Mouse (Mus musculus) C2C12 (cell line): ENCODE measurements at regions not wholly inside any gene's neighbourhood (a gene's known extent, or its start where the extent isn't known, plus 50 kb on each side); places are given as distances from the start of the nearest gene placed in this dataset.

ENCODE experiments used
- H3K27me3 ChIP-seq: one replicate; pipeline ENCODE4 v1.6.1; 2011; ENCODE audit not compliant: control insufficient read depth, insufficient read depth, insufficient read length
- H3K36me3 ChIP-seq: one replicate; pipeline ENCODE4 v1.6.1; 2011; ENCODE audit not compliant: control insufficient read depth, insufficient read depth
- H3K4me3 ChIP-seq: one replicate; pipeline ENCODE4 v1.5.1; 2011; ENCODE audit warnings: mild to moderate bottlenecking, control low read depth; ENCODE audit not compliant: poor library complexity, insufficient read depth, severe bottlenecking
- H3K79me2 ChIP-seq: one replicate; pipeline ENCODE4 v1.6.1; 2011; ENCODE audit not compliant: control insufficient read depth, insufficient read depth
- H3K79me3 ChIP-seq: one replicate; pipeline ENCODE4 v1.6.1; 2011; ENCODE audit warnings: low read depth, control low read depth
- H3ac ChIP-seq: one replicate; pipeline ENCODE3; 2011; ENCODE audit warnings: low read depth; ENCODE audit not compliant: control insufficient read depth, insufficient read length
- CEBPB ChIP-seq: IDR thresholded peaks from one replicate; pipeline ENCODE4 v1.6.1; 2011; ENCODE audit warnings: low read depth, mild to moderate bottlenecking, control low read depth, moderate library complexity
- CTCF ChIP-seq: IDR thresholded peaks from one replicate; pipeline ENCODE4 v1.5.1; 2011; ENCODE audit not compliant: control insufficient read depth, insufficient read depth, insufficient read length
- FOSL1 ChIP-seq: IDR thresholded peaks from one replicate; pipeline ENCODE4 v1.8.0; 2011; ENCODE audit warnings: mild to moderate bottlenecking, low read length; ENCODE audit not compliant: poor library complexity, insufficient read depth, severe bottlenecking
- MAX ChIP-seq: IDR thresholded peaks from one replicate; pipeline ENCODE4 v1.6.1; 2011; ENCODE audit warnings: mild to moderate bottlenecking, control low read depth
- MYOD1 ChIP-seq: IDR thresholded peaks from one replicate; pipeline ENCODE4 v1.6.1; 2011; ENCODE audit warnings: low read depth; ENCODE audit not compliant: control insufficient read depth, insufficient read length
- MYOG ChIP-seq: IDR thresholded peaks from one replicate; pipeline ENCODE4 v1.6.1; 2011; ENCODE audit not compliant: control insufficient read depth, insufficient read length; ENCODE audit errors: extremely low read depth
- USF1 ChIP-seq: IDR thresholded peaks from one replicate; pipeline ENCODE4 v1.6.1; 2011; ENCODE audit warnings: low read depth, mild to moderate bottlenecking, control low read depth, moderate library complexity

DNA sequence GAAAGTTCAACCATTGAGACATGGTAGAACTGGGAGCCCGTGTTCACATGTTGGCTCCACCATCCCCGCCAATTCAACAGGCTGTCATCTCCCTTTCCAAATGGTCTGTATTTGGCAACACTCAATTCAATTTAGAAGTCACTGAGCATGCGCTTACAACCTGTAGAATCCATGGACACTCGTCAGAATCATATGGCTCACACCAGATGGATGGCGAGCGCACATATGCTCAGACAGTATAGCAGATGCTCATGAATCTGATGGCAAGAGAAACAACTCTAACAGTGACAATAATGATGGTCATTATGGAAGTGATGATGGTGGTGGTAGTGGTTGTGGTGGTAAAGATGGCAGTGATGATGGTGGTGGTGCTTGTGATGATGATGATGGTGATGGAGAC is 148.9 kb upstream of the Zdhhc25 start:
- no peaks in the 10 kb centered on the region for H3K36me3 ChIP-seq
- H3K79me3 ChIP-seq = no peaks in the 10 kb centered on the region
- H3K79me2 ChIP-seq = no peaks in the 10 kb centered on the region
- TF ChIP-seq MYOD1 (no peak), CEBPB (no peak), MYOG (no peak), USF1 (no peak), FOSL1 (no peak), CTCF (no peak), MAX (no peak)
- H3K4me3 ChIP-seq = no peak overlapping the region
- no peak overlapping the region for H3ac ChIP-seq
- H3K27me3 ChIP-seq = no peaks in the 10 kb centered on the region

DNA sequence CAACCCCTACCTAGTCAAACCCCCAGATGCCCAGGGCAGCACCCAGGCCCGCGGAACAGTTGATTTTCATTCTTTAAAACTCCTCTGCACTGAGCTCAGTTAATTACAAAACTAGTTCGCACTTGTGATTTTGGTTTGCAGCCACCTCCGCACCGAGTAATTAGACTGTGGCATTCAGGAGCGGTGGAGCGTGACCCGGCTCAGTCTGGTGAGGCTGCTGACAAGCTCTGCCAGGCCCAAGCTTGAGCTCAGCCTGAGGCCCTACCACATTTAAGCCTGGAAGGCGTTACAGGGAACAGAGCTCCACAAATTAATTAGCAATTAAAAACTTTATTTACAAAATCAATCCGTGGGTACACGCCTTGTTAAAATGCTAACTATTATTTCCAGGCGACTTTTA is 132.0 kb upstream of the Zdhhc25 start:
- Histone ChIP-seq H3K4me3 (no peak overlapping the region), H3ac (no peak overlapping the region), H3K27me3 (no peaks in the 10 kb centered on the region), H3K79me2 (no peaks in the 10 kb centered on the region), H3K36me3 (no peaks in the 10 kb centered on the region), H3K79me3 (no peaks in the 10 kb centered on the region)
- no peak for TF ChIP-seq CEBPB
- no peak for TF ChIP-seq FOSL1
- TF ChIP-seq MYOD1 = no peak
- no peak for TF ChIP-seq USF1
- TF ChIP-seq MYOG = no peak
- TF ChIP-seq MAX = no peak
- TF ChIP-seq CTCF = no peak

DNA sequence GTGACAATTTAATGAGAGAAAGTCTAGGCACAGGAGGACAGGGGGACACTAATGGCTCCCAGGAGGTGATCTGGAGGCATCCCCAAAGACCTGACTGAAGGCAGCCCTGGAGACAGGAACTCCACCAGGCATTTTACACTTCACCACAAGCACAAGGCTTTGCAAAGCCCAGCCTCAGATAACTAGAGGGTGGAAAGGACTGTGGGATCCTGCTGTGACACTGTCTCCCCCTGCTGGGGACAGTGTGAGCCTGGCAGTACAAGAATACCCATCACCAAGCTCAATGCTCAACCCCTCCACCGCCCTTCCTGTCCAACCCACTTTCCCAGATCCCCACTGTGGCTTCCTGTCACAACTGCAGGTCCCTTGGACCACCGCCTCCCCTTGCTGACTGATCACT is 131.3 kb upstream of the Zdhhc25 start:
- no peak for TF ChIP-seq CTCF
- H3K27me3 ChIP-seq = no peaks in the 10 kb centered on the region
- H3K4me3 ChIP-seq = no peak overlapping the region
- H3ac ChIP-seq = no peak overlapping the region
- no peaks in the 10 kb centered on the region for H3K79me3 ChIP-seq
- no peaks in the 10 kb centered on the region for H3K79me2 ChIP-seq
- H3K36me3 ChIP-seq = no peaks in the 10 kb centered on the region

DNA sequence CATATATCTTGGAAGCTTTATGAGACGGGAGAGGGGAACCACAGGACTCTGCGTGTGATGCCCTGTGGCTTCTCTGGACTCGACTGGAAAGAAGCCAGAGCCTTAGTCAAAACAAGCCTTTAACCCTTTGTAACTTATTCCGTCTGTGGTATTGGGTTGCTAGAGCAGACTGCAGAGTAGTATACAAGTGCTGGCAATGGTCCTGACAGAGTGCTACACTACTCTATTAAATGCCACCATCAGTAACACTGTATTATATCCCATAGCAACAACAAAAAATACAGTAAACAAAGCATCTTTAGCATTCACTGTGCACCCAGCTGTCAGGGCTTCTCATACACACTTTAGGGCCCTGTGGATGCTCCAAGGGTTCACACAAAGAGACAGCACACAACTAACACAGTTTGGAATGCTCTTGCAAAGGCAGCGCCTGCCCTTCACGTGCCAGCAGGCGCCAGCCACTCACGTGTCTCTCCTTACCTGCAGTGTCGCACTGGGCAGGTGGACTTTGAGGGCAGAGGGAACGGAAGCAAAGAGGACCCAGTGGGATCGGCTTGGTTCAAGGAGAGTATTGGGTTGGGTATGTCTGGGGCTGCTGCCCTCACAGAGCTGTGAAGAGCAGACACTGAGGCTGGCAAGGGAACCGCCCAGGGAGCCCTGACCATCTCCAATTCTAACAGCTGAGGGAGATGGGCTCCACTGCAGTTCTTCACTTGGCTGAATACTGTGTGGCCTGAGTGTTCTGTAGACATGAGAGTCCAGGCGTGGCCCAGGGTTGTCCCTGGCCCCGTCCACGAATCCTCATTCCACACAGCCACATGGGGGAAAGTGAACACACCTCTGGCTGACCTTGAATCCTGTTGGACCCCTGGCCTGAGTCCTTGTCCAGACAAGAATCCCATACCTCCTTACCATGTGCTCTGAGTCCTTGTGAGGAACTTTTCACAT is 130.3 kb upstream of the Zdhhc25 start:
- TF ChIP-seq MYOG (no peak), MYOD1 (no peak), CTCF (no peak), FOSL1 (no peak), CEBPB (no peak), MAX (no peak), USF1 (no peak)
- no peaks in the 10 kb centered on the region for H3K79me2 ChIP-seq
- no peaks in the 10 kb centered on the region for H3K27me3 ChIP-seq
- no peak overlapping the region for H3ac ChIP-seq
- no peak overlapping the region for H3K4me3 ChIP-seq
- no peaks in the 10 kb centered on the region for H3K79me3 ChIP-seq
- no peaks in the 10 kb centered on the region for H3K36me3 ChIP-seq

DNA sequence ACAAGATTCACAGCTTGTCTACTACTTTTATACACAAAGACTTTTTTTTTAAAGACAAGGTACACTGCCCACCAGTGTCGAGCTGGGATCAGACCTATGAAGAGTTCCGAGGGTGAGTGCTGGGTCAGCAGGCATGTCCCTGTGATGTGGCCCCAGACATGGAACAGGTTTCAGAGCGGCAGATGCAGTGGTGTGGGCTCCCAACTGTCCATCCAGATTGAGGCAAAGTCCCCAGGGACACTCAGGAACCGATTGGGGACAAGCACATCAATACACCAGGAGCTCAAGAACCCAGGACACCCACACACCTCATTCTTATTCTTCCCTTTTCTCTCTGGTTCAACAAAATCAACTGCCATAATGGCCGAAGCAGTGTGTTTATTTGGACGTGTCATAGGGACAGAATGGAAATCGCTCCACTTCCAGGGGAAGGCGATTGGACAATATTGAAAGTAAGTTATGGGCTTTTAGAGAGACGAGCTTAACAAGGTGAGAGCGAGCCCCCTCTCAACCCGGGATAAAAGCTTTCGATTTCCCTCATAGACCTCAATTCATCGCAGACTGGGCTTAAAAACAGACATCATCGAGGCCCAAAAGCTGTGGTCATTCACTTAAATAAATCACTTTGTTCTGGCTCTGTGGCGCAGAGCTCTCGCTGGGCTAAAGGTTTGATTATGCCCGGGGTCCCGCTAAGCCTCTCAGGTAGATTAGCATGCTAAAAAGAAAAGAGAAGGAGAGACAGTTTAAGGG is 127.6 kb upstream of the Zdhhc25 start:
- H3K79me3 ChIP-seq = no peaks in the 10 kb centered on the region
- no peaks in the 10 kb centered on the region for H3K79me2 ChIP-seq
- no peak overlapping the region for H3K4me3 ChIP-seq
- TF ChIP-seq USF1 = no peak
- TF ChIP-seq MYOD1 = no peak
- no peak for TF ChIP-seq MAX
- no peak for TF ChIP-seq CEBPB
- TF ChIP-seq CTCF = no peak
- no peak for TF ChIP-seq FOSL1
- no peak for TF ChIP-seq MYOG
- no peaks in the 10 kb centered on the region for H3K36me3 ChIP-seq
- no peaks in the 10 kb centered on the region for H3K27me3 ChIP-seq
- no peak overlapping the region for H3ac ChIP-seq
